Mouse (Mus musculus) gastrocnemius, postnatal 25 days (tissue): ENCODE results near the gene Xlr. TPM values are rescaled to one million over a fixed set of nuclear protein-coding genes. Genes with fewer than 3 reads are reported as not detected.
"Not testable (repeated sequence)": the region's sequence is repeated elsewhere in the genome, so short reads cannot be mapped to it uniquely, and the experiment has no call there.

Experiments used
- DNase-seq: peaks from one replicate; pipeline ENCODE4 v3.0.0; 2022
- long read RNA-seq, 2 experiments: library from polyadenylated mRNA; stranded (forward); transcript quantifications; one replicate each; pipeline ENCODE4 v2.0.0; 2021
- total RNA-seq, 2 experiments: library from RNA; stranded (reverse); gene quantifications; 1 replicate in 1 of 2; 2 replicates in 1 of 2; pipeline ENCODE4 v1.2.3; 2021

Gene Xlr
- under 1 TPM; 0.28 to 0.62 TPM for total RNA-seq
- long read RNA-seq, experiment 1 = 0 reads
- long read RNA-seq, experiment 2 = 0 reads

- DNase-seq = not testable (repeated sequence)
Observed at GRCm38 (mm10) chrX:53797519-53797918, at the start of gene Xlr. Gene Xlr (minus strand): TSS chrX:53797706.

- no peak for DNase-seq
Observed at GRCm38 (mm10) chrX:53799074-53799473, 1.6 kb upstream of the Xlr start.

GRCm38 (mm10) chrX:53776276-53776675 is 21.2 kb downstream of the Xlr start, which contains the start of gene Zfp36l3:
Gene Zfp36l3 (minus strand): TSS chrX:53776394.
- no peak for DNase-seq

GRCm38 (mm10) chrX:53757736-53758135 is 39.8 kb downstream of the Xlr start, which contains the start of gene 1700013H16Rik:
Gene 1700013H16Rik (minus strand): TSS chrX:53757831.
- no peak for DNase-seq

- no peak for DNase-seq
Observed at GRCm38 (mm10) chrX:53752851-53753250, 44.7 kb downstream of the Xlr start.

- no peak for DNase-seq
Observed at GRCm38 (mm10) chrX:53728967-53729366, 68.5 kb downstream of the Xlr start.

Other genes with a start within 250 kb of the Xlr start
- 1 to 10 TPM; 5.8 to 7.3 TPM for gene Rtl8c, start 189.7 kb downstream of the Xlr start, total RNA-seq
- gene Gm14597, start 188.7 kb downstream of the Xlr start, total RNA-seq = not detected
- 10 to 100 TPM; 72.3 to 78.7 TPM for gene Rtl8a, start 154.0 kb downstream of the Xlr start, total RNA-seq
- gene Rtl8b, start 127.3 kb downstream of the Xlr start, total RNA-seq = 10 to 100 TPM; 53.5 to 64.6 TPM
- gene 4930502E18Rik, start 72.9 kb downstream of the Xlr start, total RNA-seq = not detected
- not detected for gene 1700013H16Rik, start 39.9 kb downstream of the Xlr start, total RNA-seq
- gene Zfp36l3, start 21.3 kb downstream of the Xlr start, total RNA-seq = not detected